Mouse (Mus musculus) erythroblast, embryonic 14.5 days (primary cell): ENCODE measurements around the gene Gp5.

Experiments used
- GATA1 ChIP-seq: IDR thresholded peaks from 2 replicates; pipeline ENCODE4 v1.6.1; 2012; ENCODE audit warnings: low read length, inconsistent platforms, mixed read lengths
- TAL1 ChIP-seq: IDR thresholded peaks from 3 replicates; pipeline ENCODE4 v1.6.1; 2012; ENCODE audit warnings: low read length, inconsistent platforms, mixed read lengths

- TF ChIP-seq TAL1 (no peak), GATA1 (no peak)
Measured at GRCm38 (mm10) chr16:30296601-30297275, 13.8 kb downstream of the Gp5 start.
